Mouse (Mus musculus): ENCODE results near the gene Lsm5.

Lsm5 gene

DNA sequence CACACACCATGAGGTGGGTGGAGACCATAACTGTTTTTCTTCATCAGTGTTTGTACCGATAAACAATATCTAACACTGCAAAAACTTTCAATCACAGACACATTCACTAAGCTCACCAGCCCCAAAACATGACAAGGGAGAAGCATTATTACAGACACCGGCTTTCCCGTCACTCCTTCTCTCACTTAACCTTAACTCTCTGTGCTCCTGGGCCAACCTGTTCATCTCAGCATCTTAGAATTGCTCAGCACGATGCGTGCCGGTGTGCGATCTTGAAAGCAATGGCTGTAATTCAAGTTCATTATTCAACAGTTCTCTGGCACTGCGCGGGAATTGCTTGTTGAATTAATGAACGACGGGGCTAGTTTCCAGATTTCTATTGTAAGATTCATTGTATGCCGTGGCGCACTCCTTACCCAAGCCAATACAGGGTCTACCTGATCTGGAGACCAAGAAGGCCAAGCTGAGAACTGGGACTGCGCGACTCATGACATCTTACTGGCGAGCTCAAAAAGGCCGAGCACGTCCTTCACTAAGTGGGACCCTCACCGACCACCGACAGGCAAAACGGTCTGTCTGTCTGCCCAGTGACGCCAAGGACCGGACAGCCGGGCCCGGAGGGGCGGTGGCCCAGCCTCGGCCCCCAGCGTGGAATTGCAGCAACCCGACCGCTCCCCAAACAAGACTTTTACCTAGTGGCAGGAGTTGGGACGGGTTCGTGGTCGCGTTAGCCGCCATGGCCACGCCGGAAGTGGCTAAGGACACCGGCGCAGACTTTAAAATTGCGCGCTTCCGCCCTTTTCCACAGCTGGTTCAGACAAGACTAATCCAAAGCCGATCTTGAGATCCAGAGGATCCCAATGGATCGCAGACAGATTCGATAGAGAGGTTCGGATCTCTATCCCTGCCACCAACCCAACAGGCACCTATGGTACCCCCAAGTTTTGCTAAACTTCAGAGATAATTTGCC is at the start of gene Lsm5:
TSS of gene Lsm5 (minus strand) at position 780 of the 970 bp plus-strand sequence.
- DNase-seq (ENCODE audit: low spot score in 2 of 2), result peak; percentile 77 to 86

DNA sequence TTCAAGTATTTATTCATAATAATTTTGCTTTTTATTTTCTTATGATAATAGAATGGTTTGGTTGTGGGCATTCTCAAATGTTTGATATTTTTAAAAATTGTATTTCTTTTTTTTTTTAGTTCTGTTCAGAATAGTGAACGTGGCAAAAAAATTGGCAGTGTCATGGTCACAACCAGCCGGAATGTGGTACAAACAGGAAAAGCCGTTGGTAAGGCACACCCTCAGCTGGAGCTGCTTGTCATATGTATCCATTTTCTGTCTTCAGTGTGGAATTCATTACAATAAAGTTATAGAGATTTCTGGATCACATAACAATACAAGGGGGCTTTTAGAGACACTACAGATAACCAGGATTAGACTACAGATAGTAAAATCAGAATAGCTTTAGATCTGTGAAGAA is 49.2 kb upstream of the Lsm5 start:
- DNase-seq (ENCODE audit: low spot score in 2 of 2), result no peak

DNA sequence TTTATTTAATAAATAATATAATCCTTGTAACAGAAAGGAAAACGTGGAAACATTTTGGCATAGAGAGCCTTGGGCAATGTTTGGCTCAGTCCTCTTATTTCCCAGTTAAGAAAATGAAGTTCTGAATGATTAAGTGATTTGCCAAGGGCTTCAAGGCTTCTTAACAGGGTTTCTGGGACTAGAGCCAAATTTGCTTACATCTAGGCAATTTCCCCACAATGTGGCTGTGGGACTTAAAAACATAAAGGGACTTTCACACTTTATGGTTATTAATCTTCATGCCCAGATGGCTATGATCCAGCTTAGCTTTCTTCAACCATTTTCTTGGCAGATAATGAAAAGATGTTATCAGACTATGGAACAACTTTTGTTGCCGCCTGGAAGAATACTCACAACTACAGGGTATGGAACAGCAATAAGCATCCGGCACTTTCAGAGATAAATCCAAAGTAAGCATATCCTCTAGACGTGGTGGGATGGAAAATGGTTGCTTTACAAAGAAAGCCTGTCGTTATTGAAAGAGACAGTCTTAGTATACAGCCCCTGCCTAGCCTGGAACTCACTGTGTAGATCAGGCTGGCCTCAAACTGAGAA is 41.5 kb upstream of the Lsm5 start:
- DNase-seq (ENCODE audit: low spot score in 2 of 2), result no peak

DNA sequence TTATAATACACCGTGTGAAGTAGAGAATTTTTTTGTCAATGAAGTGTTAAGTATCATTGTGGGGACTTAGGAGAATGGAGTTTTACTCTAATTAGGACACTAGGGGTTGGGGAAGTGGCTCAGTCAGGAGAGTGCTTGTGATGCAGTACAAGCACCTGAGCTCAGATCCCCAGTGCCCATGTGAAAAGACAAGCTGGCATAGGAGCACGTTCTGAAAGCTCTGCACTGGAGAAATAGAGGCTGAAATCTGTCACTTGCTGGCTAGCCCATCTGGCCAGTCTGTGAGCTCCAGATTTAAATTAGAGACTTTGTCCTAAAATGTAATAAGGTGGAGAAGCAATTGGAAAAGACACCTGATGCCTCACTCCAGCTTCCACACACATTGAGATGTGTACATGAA is 28.0 kb upstream of the Lsm5 start:
- DNase-seq (ENCODE audit: low spot score in 2 of 2), result no peak

DNA sequence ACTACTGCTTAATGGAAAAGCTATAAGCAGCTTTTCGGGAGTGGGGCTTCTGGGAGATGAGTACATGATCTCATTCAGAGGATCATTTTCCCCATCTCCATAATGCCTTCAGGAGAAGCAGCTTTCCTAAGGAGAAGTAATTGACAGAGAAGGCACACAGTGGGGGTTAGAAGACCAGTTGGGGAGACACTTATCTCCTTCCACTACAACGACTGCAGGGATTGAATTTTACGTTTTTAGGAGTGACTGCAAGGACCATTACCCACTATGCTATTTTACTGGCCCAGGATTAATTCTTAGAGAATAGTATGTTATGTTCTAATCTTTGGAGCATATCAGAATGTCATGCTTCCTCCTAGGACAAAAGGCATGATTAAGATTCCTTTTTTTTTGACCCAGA is 16.4 kb upstream of the Lsm5 start:
- DNase-seq (ENCODE audit: low spot score in 2 of 2), result no peak

DNA sequence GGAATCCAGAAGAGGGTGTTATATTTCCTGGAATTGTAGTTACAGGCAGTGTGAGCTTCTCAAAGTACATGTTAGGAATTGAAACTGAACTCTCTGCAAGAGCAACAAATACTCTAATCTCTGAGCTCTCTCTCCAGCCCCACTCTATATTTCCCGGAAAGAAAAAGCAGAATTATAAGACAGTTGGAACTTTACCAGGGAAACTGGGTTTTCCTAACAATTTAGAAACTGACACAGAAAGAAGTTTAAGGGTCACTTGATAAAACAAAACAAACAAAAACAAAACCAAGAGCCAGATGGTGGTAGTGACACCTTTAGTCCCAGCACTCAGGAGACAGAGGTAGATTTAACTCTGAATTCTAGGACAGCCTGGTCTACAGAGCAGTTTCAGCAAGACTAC is 14.6 kb upstream of the Lsm5 start:
- DNase-seq (ENCODE audit: low spot score in 2 of 2), result no peak

DNA sequence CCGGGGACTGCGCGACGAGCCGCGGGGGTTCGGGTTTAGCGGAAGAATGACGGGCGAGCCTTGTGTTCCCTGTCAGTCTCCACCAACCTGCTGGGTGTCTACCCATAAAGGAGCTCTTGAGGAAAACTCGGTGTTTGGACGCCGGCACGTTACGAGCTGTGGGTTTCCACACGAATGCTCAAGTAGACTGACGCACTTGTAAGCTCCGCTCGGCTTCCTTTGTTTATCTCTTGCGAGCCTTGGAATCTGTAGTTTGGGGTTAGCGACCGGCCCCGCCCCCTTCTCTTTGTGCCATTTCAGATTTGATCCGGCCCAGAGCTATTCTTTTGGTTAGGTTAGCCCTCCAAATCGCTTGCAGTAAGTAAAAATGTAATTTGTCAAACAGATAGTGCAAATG is 10.8 kb upstream of the Lsm5 start:
- no peak for DNase-seq (ENCODE audit: low spot score in 2 of 2)

DNA sequence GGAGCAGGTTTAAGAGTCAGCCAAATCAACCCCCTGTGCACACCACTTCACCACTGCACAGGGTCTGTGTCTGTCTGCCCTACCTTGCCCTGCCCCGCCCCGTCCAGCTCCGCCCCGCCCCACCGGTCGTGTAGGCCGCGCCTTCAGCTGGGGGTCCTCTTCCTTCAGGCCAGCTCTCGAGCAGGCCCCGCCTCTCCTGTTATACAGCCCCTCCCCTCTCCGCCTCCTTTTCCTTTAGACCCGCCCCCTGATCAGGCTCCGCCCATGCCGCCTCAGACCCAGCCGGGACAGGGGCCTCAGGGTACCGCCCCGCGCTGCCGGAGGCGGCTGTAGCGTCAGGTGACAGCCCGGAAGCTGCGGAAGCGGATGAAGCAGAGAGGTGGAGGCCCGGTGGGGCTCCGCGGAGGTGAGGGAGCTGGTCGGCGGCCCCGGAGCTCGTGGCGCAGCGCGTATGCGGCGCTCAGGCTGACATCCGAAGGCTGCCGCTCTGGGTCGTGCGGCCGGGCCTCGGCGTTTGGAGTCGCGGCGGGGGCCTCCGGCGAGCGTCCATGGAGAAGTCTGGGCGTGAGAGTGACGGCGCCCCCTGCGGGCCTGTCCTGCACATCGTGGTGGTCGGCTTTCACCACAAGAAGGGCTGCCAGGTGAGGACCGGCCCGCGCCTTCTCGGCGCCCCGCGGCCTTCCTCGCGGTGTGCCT is 10.2 kb upstream of the Lsm5 start, which contains the start of gene Avl9:
TSS of gene Avl9 (plus strand) at position 326 of the 696 bp plus-strand sequence.
- DNase-seq (ENCODE audit: low spot score in 2 of 2), result peak; percentile 98 to 99

DNA sequence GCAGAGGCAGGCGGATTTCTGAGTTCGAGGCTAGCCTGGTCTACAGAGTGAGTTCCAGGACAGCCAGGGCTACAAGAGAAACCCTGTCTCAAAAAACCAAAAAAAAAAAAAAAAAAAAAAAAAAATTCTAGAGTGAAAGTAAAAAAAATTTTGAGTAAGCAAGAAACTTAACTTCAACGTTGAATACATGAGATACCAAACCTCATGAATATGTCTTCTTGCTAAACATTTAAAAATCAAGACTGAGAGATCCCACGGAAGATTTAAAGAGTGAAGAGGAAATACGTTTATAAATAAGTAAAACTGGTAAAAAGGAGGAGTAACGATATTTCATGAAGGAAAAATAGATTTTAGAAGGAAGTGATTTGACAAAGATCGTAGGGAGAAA is 9.7 kb upstream of the Lsm5 start:
- no peak for DNase-seq (ENCODE audit: low spot score in 2 of 2)

DNA sequence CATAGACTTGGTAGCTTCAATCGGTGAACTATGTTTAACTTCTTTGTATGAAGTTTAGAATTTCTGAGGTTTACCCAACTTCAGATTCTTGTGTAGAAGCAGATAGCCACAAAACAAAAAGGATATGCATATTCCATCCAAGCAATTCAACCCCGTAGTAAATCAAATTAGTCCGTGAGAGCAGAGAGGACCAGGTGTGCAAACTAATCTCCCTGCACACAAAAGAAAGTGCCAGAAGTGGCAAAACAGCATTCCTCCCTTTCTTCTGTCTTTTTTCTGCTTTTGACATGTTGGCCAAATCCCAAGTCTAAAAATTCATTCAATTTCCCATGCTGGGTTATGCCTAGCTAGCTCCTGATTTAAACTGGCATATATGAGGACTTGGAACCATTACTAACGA is 12.1 kb downstream of the Lsm5 start:
- no peak for DNase-seq (ENCODE audit: low spot score in 2 of 2)

DNA sequence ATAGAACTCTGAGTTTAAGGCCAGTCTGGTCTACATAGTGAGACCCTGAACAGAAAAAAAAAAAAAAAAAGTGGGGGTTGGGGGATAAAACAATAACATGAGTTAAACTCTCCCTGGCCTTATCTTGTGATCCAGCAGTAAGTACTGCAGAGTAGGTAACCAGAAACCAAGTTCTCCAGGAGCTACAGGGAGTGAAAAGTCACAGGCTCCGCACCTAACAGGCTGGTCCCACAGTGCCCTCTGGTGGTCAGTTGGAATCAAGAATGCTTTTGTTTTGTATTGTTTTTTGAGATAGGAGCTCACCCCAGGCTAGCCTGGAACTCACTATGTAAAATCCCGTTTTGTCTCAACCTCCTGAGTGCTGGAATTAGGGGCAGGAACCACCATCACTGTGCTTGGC is 13.3 kb downstream of the Lsm5 start:
- peak; percentile 34 to 80 for DNase-seq (ENCODE audit: low spot score in 2 of 2)

DNA sequence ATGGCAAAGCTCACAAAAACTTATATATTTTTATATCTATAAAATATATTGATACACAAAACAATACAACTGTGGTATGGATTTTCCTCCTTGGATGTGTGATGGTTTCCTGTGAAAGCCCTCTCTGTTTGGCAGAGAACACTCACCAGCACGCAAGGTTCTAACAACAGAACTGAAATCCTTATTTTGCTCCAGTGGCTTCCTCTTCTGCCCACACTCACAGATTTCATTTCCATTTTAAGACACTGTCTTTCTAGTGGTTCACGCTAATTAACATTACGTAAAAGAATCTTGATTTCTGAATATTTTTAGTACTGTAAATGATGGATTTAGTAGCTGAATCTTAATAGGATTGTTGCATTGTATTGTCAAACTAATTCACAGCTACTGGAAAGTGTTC is 16.3 kb downstream of the Lsm5 start:
- DNase-seq (ENCODE audit: low spot score in 2 of 2), result no peak

DNA sequence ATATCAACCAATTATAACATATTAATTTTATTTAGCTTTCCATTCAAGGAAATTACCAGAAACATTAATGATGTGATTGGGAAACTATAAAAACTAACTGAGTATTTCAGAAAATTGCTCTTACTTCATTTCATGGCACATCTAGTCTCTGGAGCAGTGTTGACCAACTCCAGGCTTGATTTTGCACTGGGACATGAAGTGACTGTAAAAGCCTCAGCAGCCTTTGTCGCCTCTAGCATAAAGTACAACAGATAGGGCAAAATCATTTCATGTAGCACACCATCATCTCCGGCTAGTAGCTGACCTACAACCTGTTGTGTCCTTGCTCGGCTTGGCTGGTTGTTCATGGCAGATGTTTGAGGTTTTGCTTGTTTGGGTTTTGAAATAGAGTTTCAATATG is 40.1 kb downstream of the Lsm5 start:
- no peak for DNase-seq (ENCODE audit: low spot score in 2 of 2)

DNA sequence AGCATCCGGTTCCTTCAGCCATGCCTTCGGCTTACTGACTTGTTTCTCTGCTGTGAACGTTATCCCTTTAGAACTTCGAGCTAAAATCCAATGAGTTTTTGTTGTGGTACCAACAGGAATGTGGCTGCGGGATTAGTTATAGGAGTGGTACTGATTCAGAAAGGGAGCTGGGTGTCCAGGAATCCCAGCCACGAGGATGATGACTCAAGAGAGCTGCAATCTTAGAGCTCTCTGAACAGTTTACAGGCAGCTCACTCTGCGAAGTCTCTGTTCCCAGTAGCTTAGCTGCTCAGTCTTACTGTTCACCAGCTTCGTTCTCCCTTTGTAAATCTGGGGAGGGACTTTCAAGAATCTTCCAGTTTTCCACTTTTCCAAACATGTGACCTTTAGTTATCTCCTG is 49.1 kb downstream of the Lsm5 start:
- DNase-seq (ENCODE audit: low spot score in 2 of 2), result no peak

DNA sequence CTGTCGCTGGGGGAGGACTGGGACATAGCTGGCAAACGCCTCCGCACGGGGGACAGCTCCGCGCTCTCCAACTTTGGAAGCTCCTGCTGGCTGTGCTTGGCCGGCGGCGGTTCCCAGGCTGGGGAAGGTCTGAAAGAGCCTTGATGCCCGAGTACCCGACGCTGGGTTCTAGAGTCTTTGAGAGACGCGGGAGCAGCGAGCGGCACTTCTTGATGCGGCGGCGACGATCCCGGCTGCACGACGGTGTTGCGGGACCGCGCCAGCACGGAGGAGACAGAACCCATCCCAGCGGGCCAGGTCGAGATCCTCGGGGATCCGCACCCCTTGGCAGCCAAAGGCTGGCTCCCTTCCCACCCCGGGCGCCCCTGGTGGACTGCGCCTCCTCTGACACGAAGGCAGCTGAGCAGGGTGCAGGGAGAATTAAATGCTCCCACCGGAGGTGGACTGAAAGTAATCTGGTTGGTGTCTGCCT is 52.4 kb downstream of the Lsm5 start:
- peak in 1 of 2 experiments; percentile 12 for DNase-seq (ENCODE audit: low spot score in 2 of 2)

Data from spleen, postnatal 10 days (tissue).